Mouse (Mus musculus) neural tube, embryonic 11.5 days (tissue): ENCODE data around the gene Gm15517. TPM values are rescaled to one million over a fixed set of nuclear protein-coding genes. Genes with fewer than 3 reads are reported as not detected.
"Not testable (repeated sequence)": the region's sequence is repeated elsewhere in the genome, so short reads cannot be mapped to it uniquely, and the experiment has no call there.

ENCODE experiments used
- ATAC-seq: fragments of 200-750 bp; cut with Nextera tagmentation; 2 replicates; pipeline ENCODE4 v1.8.0; 2017; ENCODE audit warnings: moderate number of reproducible peaks, mild to moderate bottlenecking, moderate TSS enrichment, moderate library complexity; ENCODE audit not compliant: insufficient read depth, low FRiP score, low TSS enrichment
- DNase-seq: peaks from one replicate; pipeline ENCODE4 v3.0.0-alpha.2; 2015; ENCODE audit warnings: low spot score
- H3K27ac ChIP-seq: fragments of 300-500 bp; sonication (generic); 2 replicates; pipeline ENCODE4 v1.5.1; 2014; ENCODE audit warnings: low read depth, mild to moderate bottlenecking, low read length
- H3K27me3 ChIP-seq: fragments of 300-500 bp; sonication (generic); 2 replicates; pipeline ENCODE4 v1.6.1; 2014; ENCODE audit warnings: mild to moderate bottlenecking, low read length, mixed read lengths; ENCODE audit not compliant: control insufficient read depth, insufficient read depth
- H3K36me3 ChIP-seq: fragments of 300-500 bp; sonication (generic); 2 replicates; pipeline ENCODE4 v1.6.1; 2014; ENCODE audit warnings: mild to moderate bottlenecking, low read length, moderate library complexity, mixed read lengths; ENCODE audit not compliant: control insufficient read depth, insufficient read depth
- H3K4me1 ChIP-seq: fragments of 300-500 bp; sonication (generic); 2 replicates; pipeline ENCODE4 v1.6.1; 2014; ENCODE audit warnings: low read length, mixed read lengths; ENCODE audit not compliant: control insufficient read depth, insufficient read depth
- H3K4me2 ChIP-seq: fragments of 300-500 bp; sonication (generic); 2 replicates; pipeline ENCODE4 v1.6.1; 2014; ENCODE audit warnings: low read depth, mild to moderate bottlenecking, moderate library complexity
- H3K4me3 ChIP-seq: fragments of 300-500 bp; sonication (generic); 2 replicates; pipeline ENCODE4 v1.5.1; 2014; ENCODE audit warnings: low read depth, low read length
- H3K9ac ChIP-seq: fragments of 300-500 bp; sonication (generic); 2 replicates; pipeline ENCODE4 v1.6.1; 2014; ENCODE audit warnings: mild to moderate bottlenecking, low read length
- H3K9me3 ChIP-seq: fragments of 300-500 bp; sonication (generic); 2 replicates; pipeline ENCODE4 v1.6.1; 2016; ENCODE audit warnings: low read length; ENCODE audit not compliant: control insufficient read depth
- WGBS: fragments of 180-500 bp; shearing (Covaris S2); extraction: QIAGEN DNeasy Blood & Tissue Kit; methylation state at CpG from one replicate; pipeline ENCODE4 v1.1.7; 2014; 5-methylcytosine and 5-hydroxymethylcytosine counted together
- polyA plus RNA-seq: library from polyadenylated mRNA; unstranded; fragments of >200 nt; fragmentation: Nextera tagmentation; extraction: Ambion mirVana; gene quantifications from 2 replicates; pipeline ENCODE4 v1.2.1, GENCODE M21; 2014

Gene Gm15517
- not detected in 2 replicates for polyA plus RNA-seq

GRCm38 (mm10) chr7:44261147-44261546, at the start of gene Gm15517:
Gene Gm15517, plus strand, starts transcription at chr7:44261447.
- WGBS, result 50% methylated on average over 5 of the region's 5 CpGs
- ATAC-seq (no peak), DNase-seq (no peak)
- H3K4me3 ChIP-seq, result no peak within 1 kb of the TSS
- H3K27me3 ChIP-seq, result peaks cover 4% of the 10 kb centered on the region; the same call in 1 of the 2 replicates
- H3K4me1 ChIP-seq, result no peaks in the 10 kb centered on the region
- H3K27ac ChIP-seq, result no peak within 1 kb of the TSS
- H3K36me3 ChIP-seq, result no peaks in the 10 kb centered on the region
- H3K9ac ChIP-seq, result no peak within 1 kb of the TSS
- no peak within 1 kb of the TSS for H3K4me2 ChIP-seq
- H3K9me3 ChIP-seq, result no peaks in the 10 kb centered on the region

- H3K4me1 ChIP-seq, result no peaks in the 10 kb centered on the region
- 79% methylated on average over 1 of the region's 1 CpGs for WGBS
- ATAC-seq, result no peak
- no peaks in the 10 kb centered on the region for H3K36me3 ChIP-seq
- no peak within 1 kb of the TSS for H3K4me2 ChIP-seq
- H3K9ac ChIP-seq, result no peak within 1 kb of the TSS
- H3K9me3 ChIP-seq, result no peaks in the 10 kb centered on the region
- no peak within 1 kb of the TSS for H3K4me3 ChIP-seq
- no peaks in the 10 kb centered on the region for H3K27me3 ChIP-seq
- no peak within 1 kb of the TSS for H3K27ac ChIP-seq
- no peak for DNase-seq
Observed at GRCm38 (mm10) chr7:44215645-44216044, 45.6 kb upstream of the Gm15517 start, which contains the start of gene Klk1b5. Gene Klk1b5, plus strand, starts transcription at chr7:44215945.

- H3K4me1 ChIP-seq, H3K4me2 ChIP-seq, H3K9ac ChIP-seq, H3K4me3 ChIP-seq, H3K27me3 ChIP-seq, H3K36me3 ChIP-seq, H3K9me3 ChIP-seq, ATAC-seq, DNase-seq, H3K27ac ChIP-seq: not testable (repeated sequence)
- WGBS, result 75% methylated on average over 8 of the region's 10 CpGs
Observed at GRCm38 (mm10) chr7:44221601-44222000, 39.6 kb upstream of the Gm15517 start.

DNA sequence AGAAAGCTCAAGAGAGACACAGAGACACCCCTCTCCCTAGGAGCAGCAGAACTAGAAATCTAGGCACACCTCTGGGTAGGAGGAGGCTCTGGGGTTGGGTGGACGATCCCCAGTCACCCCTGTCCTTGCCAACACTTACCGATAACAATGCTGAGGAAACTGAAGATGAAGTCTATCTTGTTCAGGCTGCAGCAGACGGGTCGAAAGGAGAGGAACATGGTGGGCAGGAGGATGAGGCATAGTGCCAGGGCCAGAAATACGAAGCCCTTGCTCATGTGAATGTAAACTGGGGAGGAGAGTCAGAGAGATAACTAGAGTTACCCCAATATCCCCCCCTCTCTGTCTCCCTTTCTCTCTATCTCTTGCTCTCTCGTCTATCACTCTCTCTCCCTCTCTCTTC, 38.9 kb upstream of the Gm15517 start:
- H3K9ac ChIP-seq, H3K4me2 ChIP-seq, H3K36me3 ChIP-seq, H3K9me3 ChIP-seq, H3K4me1 ChIP-seq, ATAC-seq, H3K27me3 ChIP-seq, DNase-seq, H3K27ac ChIP-seq, H3K4me3 ChIP-seq: not testable (repeated sequence)
- WGBS, result 82% methylated on average over 6 of the region's 6 CpGs

DNA sequence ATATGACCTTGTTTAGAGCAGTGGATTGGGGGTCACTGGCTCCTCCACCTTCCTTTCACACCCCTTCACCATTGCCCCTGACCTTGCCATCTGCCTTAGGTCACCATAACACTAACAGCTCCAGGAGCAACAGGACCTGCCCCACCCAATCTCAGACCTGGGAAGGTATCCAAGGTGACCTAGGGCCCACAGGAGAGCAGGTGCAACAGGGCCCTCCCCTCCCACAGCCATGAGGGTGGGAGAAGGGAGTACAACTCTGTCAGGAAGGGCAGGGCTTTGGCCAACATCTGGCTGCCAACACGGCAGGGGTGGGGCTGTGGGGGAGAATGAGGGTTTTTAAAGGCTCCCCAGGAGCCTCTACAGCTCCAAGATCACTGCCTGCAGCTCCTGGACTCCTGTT, 36.2 kb upstream of the Gm15517 start, which contains the start of gene Klk1:
Gene Klk1, plus strand, starts transcription at position 285 of the 400 bp plus-strand sequence.
- Histone ChIP-seq H3K36me3 (no peaks in the 10 kb centered on the region), H3K4me3 (no peak within 1 kb of the TSS), H3K9ac (no peak within 1 kb of the TSS), H3K27ac (no peak within 1 kb of the TSS), H3K4me1 (no peaks in the 10 kb centered on the region), H3K27me3 (no peaks in the 10 kb centered on the region), H3K4me2 (no peak within 1 kb of the TSS), H3K9me3 (no peaks in the 10 kb centered on the region)
- ATAC-seq (no peak), DNase-seq (no peak)
- WGBS, result 50% methylated on average over 1 of the region's 1 CpGs

- Histone ChIP-seq H3K4me2 (no peak within 1 kb of the TSS), H3K4me1 (no peaks in the 10 kb centered on the region), H3K9me3 (no peaks in the 10 kb centered on the region), H3K9ac (no peak within 1 kb of the TSS), H3K4me3 (no peak within 1 kb of the TSS), H3K36me3 (no peaks in the 10 kb centered on the region), H3K27ac (no peak within 1 kb of the TSS), H3K27me3 (no peaks in the 10 kb centered on the region)
- 88% methylated on average over 3 of the region's 3 CpGs for WGBS
- DNase-seq (no peak), ATAC-seq (no peak)
Observed at GRCm38 (mm10) chr7:44235909-44236308, 25.3 kb upstream of the Gm15517 start, which contains the start of gene Gm36864. Gene Gm36864, plus strand, starts transcription at chr7:44236177.

DNA sequence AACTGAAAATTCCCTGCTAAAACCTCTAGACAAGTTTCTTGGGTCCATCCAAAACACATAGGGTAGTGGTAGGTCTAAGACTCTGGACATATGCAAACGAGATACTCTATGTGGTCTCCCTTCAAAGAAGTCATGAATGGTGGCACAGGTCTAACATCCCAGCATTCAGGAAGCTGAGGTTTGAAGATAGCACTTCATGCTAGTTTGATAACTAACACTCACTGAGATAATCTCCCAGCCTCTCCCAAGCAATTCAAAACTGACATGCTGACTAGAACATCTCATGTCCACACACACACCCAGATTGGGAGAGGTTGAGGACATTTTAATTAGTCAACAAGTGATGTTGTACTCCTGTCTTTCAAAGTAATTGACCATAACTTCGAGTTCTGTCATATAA, 21.3 kb upstream of the Gm15517 start:
- no peak overlapping the region for H3K4me2 ChIP-seq
- no peak overlapping the region for H3K27ac ChIP-seq
- no peaks in the 10 kb centered on the region for H3K4me1 ChIP-seq
- no peak overlapping the region for H3K4me3 ChIP-seq
- H3K27me3 ChIP-seq, result no peaks in the 10 kb centered on the region
- H3K36me3 ChIP-seq, result no peaks in the 10 kb centered on the region
- WGBS, result 55% methylated on average over 2 of the region's 2 CpGs
- no peaks in the 10 kb centered on the region for H3K9me3 ChIP-seq
- DNase-seq, result no peak
- no peak overlapping the region for H3K9ac ChIP-seq
- no peak for ATAC-seq

GRCm38 (mm10) chr7:44240712-44241111, 20.5 kb upstream of the Gm15517 start:
- Histone ChIP-seq H3K36me3 (no peaks in the 10 kb centered on the region), H3K27me3 (no peaks in the 10 kb centered on the region), H3K27ac (no peak overlapping the region), H3K9ac (no peak overlapping the region), H3K4me2 (no peak overlapping the region), H3K9me3 (no peaks in the 10 kb centered on the region), H3K4me3 (no peak overlapping the region), H3K4me1 (peaks cover 3% of the 10 kb centered on the region)
- no peak for ATAC-seq
- DNase-seq, result no peak
- 58% methylated on average over 1 of the region's 1 CpGs for WGBS

DNA sequence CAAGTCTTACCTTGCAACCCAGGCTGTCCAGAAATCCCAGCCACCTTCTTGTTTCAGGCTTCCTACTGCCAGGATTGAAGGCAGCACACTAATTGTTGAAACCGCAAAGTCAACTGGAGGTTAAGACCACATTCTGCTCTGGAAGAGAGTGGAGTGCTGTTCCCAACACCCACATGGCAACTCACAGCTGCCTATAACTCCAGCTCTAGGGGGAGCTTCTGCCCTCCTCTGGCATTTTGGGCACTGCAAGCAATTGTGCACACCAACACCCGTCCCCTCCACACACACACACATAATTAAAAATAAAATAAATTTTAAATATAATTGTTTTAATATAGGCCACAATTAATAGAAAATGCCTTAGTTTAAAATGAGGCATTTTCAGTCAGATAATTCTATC, 20.1 kb upstream of the Gm15517 start:
- Histone ChIP-seq H3K27ac (no peak overlapping the region), H3K9ac (no peak overlapping the region), H3K27me3 (no peaks in the 10 kb centered on the region), H3K4me3 (no peak overlapping the region), H3K36me3 (no peaks in the 10 kb centered on the region), H3K4me1 (peaks cover 3% of the 10 kb centered on the region), H3K4me2 (no peak overlapping the region), H3K9me3 (no peaks in the 10 kb centered on the region)
- WGBS, result 86% methylated on average over 2 of the region's 2 CpGs
- ATAC-seq (no peak), DNase-seq (no peak)
